Mouse (Mus musculus): ENCODE results near the gene Hist2h2bb. TPM values are rescaled to one million over a fixed set of nuclear protein-coding genes. Genes with fewer than 3 reads are reported as not detected.
A peak's percentile ranks its signal among the peaks of the same experiment; 100 is the strongest.

Hist2h2bb gene
- polyA plus RNA-seq, 1 experiment from 2014 or later: 5.4 TPM

- no peaks in the 10 kb centered on the region for H3K9me3 ChIP-seq (ENCODE audit: control insufficient read depth, low read length)
- no peak overlapping the region for H3K27ac ChIP-seq (replicated peaks; ENCODE audit: low read depth, low read length)
- ATAC-seq (ENCODE audit: low FRiP score, low TSS enrichment) (no peak), DNase-seq (no peak)
- no peaks in the 10 kb centered on the region for H3K36me3 ChIP-seq (ENCODE audit: control insufficient read depth, insufficient read depth, low read length)
- 83% methylated on average over 3 of the region's 3 CpGs for WGBS
- H3K9ac ChIP-seq (replicated peaks; ENCODE audit: low read length): no peak overlapping the region
- H3K4me1 ChIP-seq (ENCODE audit: control insufficient read depth, insufficient read depth, low read length): no peaks in the 10 kb centered on the region
- H3K4me3 ChIP-seq (replicated peaks; ENCODE audit: low read depth, low read length): no peak overlapping the region
- H3K4me2 ChIP-seq (ENCODE audit: low read length): no peak overlapping the region
- no peaks in the 10 kb centered on the region for H3K27me3 ChIP-seq (ENCODE audit: control insufficient read depth, insufficient read depth, low read length)
These were observed 12.4 kb upstream of the Hist2h2bb start for GRCm38 (mm10) chr3:96257190-96257589.

DNA sequence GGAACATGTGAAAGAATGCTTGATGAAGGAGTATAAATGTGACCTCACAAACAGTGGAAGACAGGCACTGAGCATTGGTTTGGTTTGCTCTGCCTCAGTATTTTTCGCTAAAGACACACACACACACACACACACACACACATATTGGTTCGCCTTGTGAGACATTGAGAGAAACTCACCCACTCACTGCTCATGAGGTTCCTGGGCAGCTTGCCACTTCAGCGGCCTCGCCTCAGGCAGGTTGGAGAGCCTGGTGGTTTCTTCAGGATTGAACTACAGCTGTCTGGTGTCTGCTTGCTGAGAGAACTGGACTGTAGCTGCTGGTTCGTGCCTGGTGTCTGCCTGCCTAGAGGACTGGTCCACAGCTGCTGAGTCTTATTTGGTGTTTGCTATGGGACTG, 9.3 kb upstream of the Hist2h2bb start:
- DNase-seq (no peak), ATAC-seq (ENCODE audit: low FRiP score, low TSS enrichment) (no peak)
- 94% methylated on average over 5 of the region's 5 CpGs for WGBS
- no peaks in the 10 kb centered on the region for H3K9me3 ChIP-seq (ENCODE audit: control insufficient read depth, low read length)
- no peaks in the 10 kb centered on the region for H3K36me3 ChIP-seq (ENCODE audit: control insufficient read depth, insufficient read depth, low read length)
- H3K4me2 ChIP-seq (ENCODE audit: low read length): no peak overlapping the region
- no peak overlapping the region for H3K9ac ChIP-seq (replicated peaks; ENCODE audit: low read length)
- H3K4me3 ChIP-seq (replicated peaks; ENCODE audit: low read depth, low read length): no peak overlapping the region
- no peak overlapping the region for H3K27ac ChIP-seq (replicated peaks; ENCODE audit: low read depth, low read length)
- no peaks in the 10 kb centered on the region for H3K27me3 ChIP-seq (ENCODE audit: control insufficient read depth, insufficient read depth, low read length)
- peaks cover 8% of the 10 kb centered on the region; the same call in 1 of the 2 replicates for H3K4me1 ChIP-seq (ENCODE audit: control insufficient read depth, insufficient read depth, low read length)

DNA sequence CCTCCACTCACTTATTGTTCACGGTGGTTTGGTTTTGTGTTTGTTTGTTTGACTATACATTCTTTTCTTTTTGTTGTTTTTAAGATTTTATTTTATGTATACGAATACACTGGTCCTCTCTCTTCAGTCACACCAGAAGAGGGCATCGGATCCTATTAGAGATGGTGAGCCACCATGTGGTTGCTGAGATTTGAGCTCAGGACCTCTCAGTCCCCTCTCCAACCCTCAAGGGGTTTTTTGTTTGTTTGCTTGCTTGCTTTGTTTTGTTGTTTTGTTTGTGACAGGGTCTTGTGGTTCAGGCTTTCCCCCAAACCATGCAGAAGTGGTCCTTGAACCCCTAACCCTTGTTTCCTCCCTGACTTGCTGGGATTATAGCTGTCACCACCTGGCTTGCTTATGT, 7.9 kb upstream of the Hist2h2bb start:
- DNase-seq (no peak), ATAC-seq (ENCODE audit: low FRiP score, low TSS enrichment) (no peak)
- 62% methylated on average over 3 of the region's 3 CpGs for WGBS
- H3K27ac ChIP-seq (replicated peaks; ENCODE audit: low read depth, low read length): peak overlapping the region; percentile 94
- H3K36me3 ChIP-seq (ENCODE audit: control insufficient read depth, insufficient read depth, low read length): no peaks in the 10 kb centered on the region
- H3K4me1 ChIP-seq (ENCODE audit: control insufficient read depth, insufficient read depth, low read length): peaks cover 8% of the 10 kb centered on the region; the same call in 1 of the 2 replicates
- H3K9ac ChIP-seq (replicated peaks; ENCODE audit: low read length): peak overlapping the region; percentile 69
- peak overlapping the region; percentile 51 for H3K4me3 ChIP-seq (replicated peaks; ENCODE audit: low read depth, low read length)
- H3K4me2 ChIP-seq (ENCODE audit: low read length): peak overlapping the region; percentile 75
- no peaks in the 10 kb centered on the region for H3K9me3 ChIP-seq (ENCODE audit: control insufficient read depth, low read length)
- no peaks in the 10 kb centered on the region for H3K27me3 ChIP-seq (ENCODE audit: control insufficient read depth, insufficient read depth, low read length)

DNA sequence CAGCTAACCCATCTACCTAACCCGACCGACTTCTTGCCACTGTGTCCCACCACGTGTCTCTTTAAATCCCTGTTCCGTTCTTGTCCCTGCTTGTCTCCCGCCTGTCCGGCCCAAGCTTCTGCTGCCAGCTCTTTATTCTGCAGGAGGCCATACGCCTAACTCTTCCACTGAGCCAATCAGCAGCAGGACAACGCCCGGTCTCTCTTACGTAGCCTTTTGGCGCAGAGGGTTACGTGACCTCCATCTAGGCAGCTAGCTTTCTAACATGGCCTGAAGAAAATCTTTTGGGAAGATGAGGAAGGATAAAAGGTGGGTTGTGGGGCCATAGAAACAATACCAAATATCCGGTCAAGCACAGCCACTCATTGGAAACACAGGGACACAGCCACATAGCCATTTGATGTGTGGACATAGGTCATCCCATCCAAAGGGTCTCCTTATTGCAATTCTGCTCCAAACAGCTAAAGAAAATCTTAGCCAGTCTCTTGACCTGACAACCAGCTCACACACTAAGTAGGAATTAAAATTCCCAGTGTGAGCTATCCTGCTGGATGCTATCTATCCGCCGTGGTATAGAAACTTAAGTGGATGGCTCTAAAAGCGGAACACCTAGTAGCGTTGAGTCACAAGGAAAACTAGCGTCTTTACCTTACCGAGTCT, 7.2 kb upstream of the Hist2h2bb start:
- no peaks in the 10 kb centered on the region for H3K36me3 ChIP-seq (ENCODE audit: control insufficient read depth, insufficient read depth, low read length)
- DNase-seq: peak; percentile 83
- peak overlapping the region; percentile 75 for H3K4me2 ChIP-seq (ENCODE audit: low read length)
- H3K4me1 ChIP-seq (ENCODE audit: control insufficient read depth, insufficient read depth, low read length): peaks cover 8% of the 10 kb centered on the region; the same call in 1 of the 2 replicates
- H3K27me3 ChIP-seq (ENCODE audit: control insufficient read depth, insufficient read depth, low read length): no peaks in the 10 kb centered on the region
- H3K27ac ChIP-seq (replicated peaks; ENCODE audit: low read depth, low read length): peak overlapping the region; percentile 94
- H3K9me3 ChIP-seq (ENCODE audit: control insufficient read depth, low read length): no peaks in the 10 kb centered on the region
- WGBS: 1% methylated on average over 19 of the region's 19 CpGs
- H3K4me3 ChIP-seq (replicated peaks; ENCODE audit: low read depth, low read length): peak overlapping the region; percentile 51
- peak; percentile 72 for ATAC-seq (ENCODE audit: low FRiP score, low TSS enrichment)
- peak overlapping the region; percentile 69 for H3K9ac ChIP-seq (replicated peaks; ENCODE audit: low read length)

DNA sequence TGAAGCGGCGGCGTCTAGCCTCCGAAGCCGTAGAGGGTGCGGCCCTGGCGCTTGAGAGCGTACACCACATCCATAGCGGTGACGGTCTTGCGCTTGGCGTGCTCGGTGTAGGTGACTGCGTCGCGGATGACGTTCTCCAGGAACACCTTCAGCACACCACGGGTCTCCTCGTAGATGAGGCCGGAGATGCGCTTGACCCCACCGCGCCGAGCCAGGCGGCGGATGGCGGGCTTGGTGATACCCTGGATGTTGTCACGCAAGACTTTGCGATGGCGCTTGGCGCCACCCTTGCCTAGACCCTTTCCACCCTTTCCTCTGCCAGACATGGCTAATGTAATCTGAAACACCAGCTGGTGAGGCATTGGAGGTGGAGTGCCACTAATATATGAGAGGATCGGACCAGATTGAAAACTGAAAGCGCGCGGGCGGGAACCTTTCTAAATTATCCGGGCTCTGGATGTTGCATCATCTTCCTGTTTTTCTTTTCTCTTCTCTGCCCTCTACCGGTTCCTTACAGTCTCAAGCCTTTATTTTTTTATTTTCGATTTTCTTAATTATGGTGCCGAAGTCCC, 6.5 kb upstream of the Hist2h2bb start, which contains the start of gene Hist2h4:
Gene Hist2h4, minus strand, starts transcription at position 333 of the 572 bp plus-strand sequence.
- no peaks in the 10 kb centered on the region for H3K27me3 ChIP-seq (ENCODE audit: control insufficient read depth, insufficient read depth, low read length)
- under 1% methylated on average over 40 of the region's 40 CpGs for WGBS
- peak; percentile 86 for ATAC-seq (ENCODE audit: low FRiP score, low TSS enrichment)

DNA sequence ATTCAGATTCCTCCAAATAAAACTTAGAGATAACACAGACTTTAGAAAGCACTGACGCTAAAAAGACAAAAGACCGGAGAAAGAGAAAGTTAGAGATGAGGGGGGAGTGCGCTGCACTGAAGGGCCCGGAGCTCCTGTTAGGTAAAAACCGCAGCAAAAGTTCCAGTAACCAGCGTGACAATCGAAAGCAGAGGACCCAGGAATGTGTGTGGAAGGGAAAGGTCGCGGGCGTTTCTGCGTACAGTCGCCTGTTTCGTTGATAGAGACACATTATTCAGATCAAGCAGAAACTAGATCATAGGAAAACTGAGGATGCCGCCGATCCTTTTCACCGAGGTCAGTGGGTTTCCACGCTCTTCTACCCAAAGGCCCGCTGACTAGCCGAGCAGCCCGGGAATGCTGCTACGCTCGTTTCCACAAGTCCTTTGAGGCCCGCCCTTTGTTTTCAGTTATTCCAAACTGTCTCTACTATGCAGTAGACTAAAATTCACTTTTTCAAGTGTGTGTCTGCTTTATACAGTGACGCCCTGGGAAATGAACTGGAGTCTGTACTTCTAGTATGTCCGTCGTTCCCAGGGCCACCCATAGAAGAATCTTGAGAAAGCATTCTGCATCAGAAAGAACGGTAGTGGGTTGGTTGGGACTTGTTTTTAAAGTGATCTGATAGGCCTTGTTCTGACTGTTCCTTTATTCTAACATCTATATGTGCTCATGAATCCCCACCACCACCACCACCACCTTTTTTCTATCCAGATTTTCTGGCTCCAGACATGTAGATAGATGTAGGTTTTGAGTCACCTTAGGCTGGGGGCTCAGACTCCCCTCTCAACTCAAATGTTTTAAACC, 5.8 kb upstream of the Hist2h2bb start:
- H3K4me1 ChIP-seq (ENCODE audit: control insufficient read depth, insufficient read depth, low read length): peaks cover 15% of the 10 kb centered on the region
- H3K36me3 ChIP-seq (ENCODE audit: control insufficient read depth, insufficient read depth, low read length): no peaks in the 10 kb centered on the region
- DNase-seq (no peak), ATAC-seq (ENCODE audit: low FRiP score, low TSS enrichment) (peak; percentile 25; the same call in 1 of the 2 replicates)
- H3K9me3 ChIP-seq (ENCODE audit: control insufficient read depth, low read length): no peaks in the 10 kb centered on the region
- H3K9ac ChIP-seq (replicated peaks; ENCODE audit: low read length): peak overlapping the region; percentile 48
- H3K27me3 ChIP-seq (ENCODE audit: control insufficient read depth, insufficient read depth, low read length): no peaks in the 10 kb centered on the region
- peak overlapping the region; percentile 51 for H3K4me3 ChIP-seq (replicated peaks; ENCODE audit: low read depth, low read length)
- peak overlapping the region; percentile 75 for H3K4me2 ChIP-seq (ENCODE audit: low read length)
- 3% methylated on average over 27 of the region's 27 CpGs for WGBS
- peak overlapping the region; percentile 94 for H3K27ac ChIP-seq (replicated peaks; ENCODE audit: low read depth, low read length)

More for the DNA sequence above, 6.5 kb upstream of the Hist2h2bb start, which contains the start of gene Hist2h4:
- no peaks in the 10 kb centered on the region for H3K36me3 ChIP-seq (ENCODE audit: control insufficient read depth, insufficient read depth, low read length)
- H3K27ac ChIP-seq (replicated peaks; ENCODE audit: low read depth, low read length): peak within 1 kb of the TSS; percentile 94
- H3K4me1 ChIP-seq (ENCODE audit: control insufficient read depth, insufficient read depth, low read length): peaks cover 13% of the 10 kb centered on the region
- DNase-seq: peak; percentile 96
- peak within 1 kb of the TSS; percentile 75 for H3K4me2 ChIP-seq (ENCODE audit: low read length)
- peak within 1 kb of the TSS; percentile 51 for H3K4me3 ChIP-seq (replicated peaks; ENCODE audit: low read depth, low read length)
- peak within 1 kb of the TSS; percentile 69 for H3K9ac ChIP-seq (replicated peaks; ENCODE audit: low read length)
- no peaks in the 10 kb centered on the region for H3K9me3 ChIP-seq (ENCODE audit: control insufficient read depth, low read length)

- no peak overlapping the region for H3K9ac ChIP-seq (replicated peaks; ENCODE audit: low read length)
- H3K4me3 ChIP-seq (replicated peaks; ENCODE audit: low read depth, low read length): peak overlapping the region; percentile 51; the same call in 1 of the 2 replicates
- peaks cover 15% of the 10 kb centered on the region for H3K4me1 ChIP-seq (ENCODE audit: control insufficient read depth, insufficient read depth, low read length)
- H3K27ac ChIP-seq (replicated peaks; ENCODE audit: low read depth, low read length): peak overlapping the region; percentile 38; the same call in 1 of the 2 replicates
- H3K36me3 ChIP-seq (ENCODE audit: control insufficient read depth, insufficient read depth, low read length): no peaks in the 10 kb centered on the region
- H3K9me3 ChIP-seq (ENCODE audit: control insufficient read depth, low read length): no peaks in the 10 kb centered on the region
- 58% methylated on average over 7 of the region's 7 CpGs for WGBS
- H3K4me2 ChIP-seq (ENCODE audit: low read length): peak overlapping the region; percentile 75
- DNase-seq: no peak
- ATAC-seq (ENCODE audit: low FRiP score, low TSS enrichment): no peak
- H3K27me3 ChIP-seq (ENCODE audit: control insufficient read depth, insufficient read depth, low read length): no peaks in the 10 kb centered on the region
These were observed 5.1 kb upstream of the Hist2h2bb start for GRCm38 (mm10) chr3:96264404-96264949.

GRCm38 (mm10) chr3:96266132-96266710, 3.3 kb upstream of the Hist2h2bb start:
- DNase-seq: no peak
- H3K9ac ChIP-seq (replicated peaks; ENCODE audit: low read length): no peak overlapping the region
- no peak overlapping the region for H3K4me3 ChIP-seq (replicated peaks; ENCODE audit: low read depth, low read length)
- H3K9me3 ChIP-seq (ENCODE audit: control insufficient read depth, low read length): no peaks in the 10 kb centered on the region
- H3K4me2 ChIP-seq (ENCODE audit: low read length): no peak overlapping the region
- H3K4me1 ChIP-seq (ENCODE audit: control insufficient read depth, insufficient read depth, low read length): peaks cover 18% of the 10 kb centered on the region
- no peaks in the 10 kb centered on the region for H3K27me3 ChIP-seq (ENCODE audit: control insufficient read depth, insufficient read depth, low read length)
- 93% methylated on average over 8 of the region's 8 CpGs for WGBS
- no peak for ATAC-seq (ENCODE audit: low FRiP score, low TSS enrichment)
- no peak overlapping the region for H3K27ac ChIP-seq (replicated peaks; ENCODE audit: low read depth, low read length)
- H3K36me3 ChIP-seq (ENCODE audit: control insufficient read depth, insufficient read depth, low read length): no peaks in the 10 kb centered on the region

Data from midbrain, embryonic 14.5 days (tissue).